Mouse (Mus musculus): ENCODE measurements around the gene Igsf10. TPM values are rescaled to one million over a fixed set of nuclear protein-coding genes. Genes with fewer than 3 reads are reported as not detected.

Igsf10 gene
- polyA plus RNA-seq, 1 experiment from 2014 or later: 9.6 TPM

Other genes with a start within 250 kb of the Igsf10 start
- 1.4 and 1.8 TPM in 2 replicates for gene Gpr171, start 242.6 kb downstream of the Igsf10 start, polyA plus RNA-seq (2015; fragmentation: Nextera tagmentation; extraction: Ambion mirVana)
- gene P2ry14, start 190.8 kb downstream of the Igsf10 start, polyA plus RNA-seq (2015; fragmentation: Nextera tagmentation; extraction: Ambion mirVana): 29.7 and 31.3 TPM in 2 replicates
- 0.20 TPM in 1 of 2 replicates, not detected in the other for gene Gpr87, start 149.3 kb downstream of the Igsf10 start, polyA plus RNA-seq (2015; fragmentation: Nextera tagmentation; extraction: Ambion mirVana)
- gene P2ry13, start 133.5 kb downstream of the Igsf10 start, polyA plus RNA-seq (2015; fragmentation: Nextera tagmentation; extraction: Ambion mirVana): 1.5 and 1.7 TPM in 2 replicates
- 2.1 and 2.8 TPM in 2 replicates for gene P2ry12, start 81.5 kb downstream of the Igsf10 start, polyA plus RNA-seq (2015; fragmentation: Nextera tagmentation; extraction: Ambion mirVana)

Measured in lung, embryonic 16.5 days (tissue).